Mouse (Mus musculus): ENCODE data around the gene Gdf2. TPM values are rescaled to one million over a fixed set of nuclear protein-coding genes. Genes with fewer than 3 reads are reported as not detected.

Gdf2 gene
- polyA plus RNA-seq, 1 experiment: 0.04 TPM

DNA sequence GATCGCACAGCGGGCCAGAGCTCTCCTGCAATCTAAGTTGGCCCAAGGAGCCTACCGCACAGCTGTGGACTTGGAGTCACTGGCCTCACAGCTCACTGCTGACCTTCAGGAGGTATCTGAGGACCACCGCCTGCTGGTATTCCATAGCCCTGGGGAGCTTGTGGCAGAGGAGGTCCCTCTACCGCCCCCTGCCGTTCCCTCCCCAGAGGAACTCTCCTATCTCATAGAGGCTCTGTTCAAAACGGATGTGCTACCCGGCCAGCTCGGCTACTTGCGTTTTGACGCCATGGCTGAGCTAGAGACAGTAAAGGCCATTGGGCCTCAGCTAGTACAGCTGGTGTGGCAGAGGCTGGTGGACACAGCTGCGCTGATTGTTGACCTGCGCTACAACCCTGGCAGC, 15.2 kb downstream of the Gdf2 start:
- DNase-seq (ENCODE audit: low read depth): no peak

DNA sequence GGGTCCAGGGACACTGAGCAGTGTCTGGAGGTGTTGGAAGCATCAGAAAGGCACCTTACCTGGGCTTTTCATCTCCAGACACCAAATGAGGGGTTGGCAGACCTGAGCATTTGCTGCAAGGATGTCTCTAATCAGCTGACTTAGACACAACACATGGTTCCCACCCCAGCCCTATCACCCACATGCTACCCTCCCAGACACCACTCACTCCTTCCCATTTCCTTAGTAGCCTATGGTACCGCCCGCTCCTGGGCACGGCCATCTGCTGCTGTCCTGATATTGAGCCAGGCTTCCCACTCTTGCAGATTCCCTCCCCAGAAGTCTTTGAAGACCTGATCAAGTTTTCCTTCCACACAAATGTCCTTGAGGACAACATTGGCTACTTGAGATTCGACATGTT, 17.3 kb downstream of the Gdf2 start:
- DNase-seq (ENCODE audit: low read depth): no peak

DNA sequence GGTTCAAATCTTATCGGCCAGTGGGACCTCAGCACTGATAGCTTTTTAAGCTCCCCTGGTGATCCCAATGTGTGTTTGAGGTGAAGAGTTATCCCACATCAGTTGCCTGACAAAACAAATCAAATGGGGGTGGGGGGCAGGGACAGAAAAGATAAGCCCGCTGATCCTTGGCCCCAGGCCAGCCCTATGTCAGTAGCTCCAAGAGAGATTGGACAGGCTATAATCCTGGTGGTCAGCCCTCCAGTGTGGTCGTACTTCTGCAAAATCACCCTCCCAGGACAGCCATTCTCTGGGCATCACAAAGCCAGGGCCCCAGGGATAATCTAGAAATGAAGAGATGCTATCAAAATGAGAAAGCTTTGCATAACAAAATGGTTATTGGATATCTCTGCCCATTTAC, 18.0 kb downstream of the Gdf2 start:
- no peak for DNase-seq (ENCODE audit: low read depth)

DNA sequence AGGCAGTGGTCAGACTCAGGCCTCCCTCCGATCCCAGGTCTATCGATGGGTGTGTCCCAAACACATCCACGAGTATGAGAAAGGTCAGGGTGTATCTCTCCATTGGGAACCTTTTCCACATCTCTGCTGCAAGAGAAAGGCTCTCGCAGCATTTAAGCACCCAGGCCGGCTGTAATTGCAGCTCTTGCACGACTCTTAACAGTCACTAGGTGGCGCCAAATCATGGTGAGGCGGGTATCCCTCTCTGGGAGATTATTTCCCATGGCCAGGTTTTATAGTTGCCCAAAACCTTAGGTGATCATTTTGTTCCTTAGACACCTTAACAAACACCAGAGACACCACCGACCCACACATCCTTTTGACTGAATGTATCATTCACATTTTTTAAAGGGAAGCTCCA, 18.5 kb downstream of the Gdf2 start:
- DNase-seq (ENCODE audit: low read depth): peak; percentile 4

DNA sequence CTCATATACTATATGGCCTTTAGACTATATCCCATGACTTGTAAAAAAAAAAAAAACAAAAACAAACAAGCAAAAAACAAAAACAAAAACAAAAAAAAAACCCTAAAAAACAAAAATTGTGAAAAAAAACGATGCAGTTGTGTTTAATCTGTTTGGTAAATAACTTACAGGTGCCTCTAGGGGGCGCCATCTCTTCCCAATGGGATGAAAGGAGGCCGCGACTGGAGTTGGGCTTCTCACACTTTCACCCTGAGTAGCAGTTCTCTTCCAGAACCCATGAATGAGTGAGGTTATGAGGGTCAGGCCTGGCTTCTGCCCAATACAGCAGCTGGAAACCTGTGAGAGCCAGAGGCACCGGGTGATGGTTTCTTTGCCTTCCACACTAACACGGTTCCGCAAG, 24.8 kb downstream of the Gdf2 start:
- no peak for DNase-seq (ENCODE audit: low read depth)

DNA sequence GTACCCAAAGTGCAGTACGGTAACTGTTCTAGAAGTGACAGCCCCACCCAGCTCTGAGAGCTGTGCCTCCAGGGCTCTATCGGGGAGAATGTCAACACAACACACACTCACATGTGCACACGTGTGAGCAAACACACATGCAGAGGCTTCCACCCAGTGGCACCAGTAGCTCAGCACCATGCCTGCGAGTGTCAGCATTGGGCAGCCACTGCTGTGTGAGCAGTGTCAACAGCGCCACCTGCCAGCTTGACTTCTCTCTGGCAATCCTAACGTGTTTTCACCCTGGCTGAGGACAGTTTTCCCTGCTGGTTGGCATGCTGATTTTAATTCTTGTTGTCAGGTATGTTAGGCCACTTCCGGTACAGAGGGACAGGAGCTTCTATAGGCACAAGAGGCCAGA, 31.8 kb downstream of the Gdf2 start:
- no peak for DNase-seq (ENCODE audit: low read depth)

DNA sequence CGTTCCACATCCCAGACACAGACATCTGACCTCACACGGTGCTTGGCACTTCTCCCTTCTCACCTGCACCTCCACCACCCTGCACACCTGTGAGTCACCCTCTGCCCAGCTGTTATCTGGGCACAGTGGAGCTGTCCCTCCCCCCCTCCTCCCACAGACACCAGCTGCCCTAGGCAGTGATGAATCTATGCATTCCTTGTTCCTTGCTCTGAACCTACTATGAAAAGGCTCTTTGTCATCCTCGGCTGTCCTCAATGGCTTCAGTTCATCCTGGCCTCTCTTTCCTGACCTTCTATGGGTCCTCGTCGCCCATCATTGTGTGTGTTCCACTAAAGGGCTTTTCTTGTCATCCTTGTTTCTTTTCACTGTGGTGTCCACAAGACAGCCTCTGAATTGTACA, 33.9 kb downstream of the Gdf2 start:
- DNase-seq (ENCODE audit: low read depth): peak; percentile 6

DNA sequence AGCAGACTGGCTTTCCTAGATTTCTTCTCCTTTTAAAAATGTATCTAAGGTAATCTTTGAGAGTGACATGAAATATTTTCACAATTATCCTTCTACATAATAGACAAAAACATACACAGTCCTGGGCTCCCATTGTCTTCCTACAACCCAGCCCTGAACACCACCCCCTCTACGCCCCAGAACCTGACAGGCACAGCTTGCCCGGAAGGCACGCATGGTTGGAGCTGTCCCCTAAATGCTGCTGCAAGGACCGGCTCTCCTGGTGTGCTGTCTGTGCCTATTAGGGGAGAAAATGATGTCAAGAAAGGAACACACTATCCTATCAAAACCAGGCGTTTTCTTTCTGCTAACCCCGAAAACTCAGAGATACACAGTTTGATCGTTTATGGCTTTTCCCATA, 36.9 kb downstream of the Gdf2 start:
- no peak for DNase-seq (ENCODE audit: low read depth)

DNA sequence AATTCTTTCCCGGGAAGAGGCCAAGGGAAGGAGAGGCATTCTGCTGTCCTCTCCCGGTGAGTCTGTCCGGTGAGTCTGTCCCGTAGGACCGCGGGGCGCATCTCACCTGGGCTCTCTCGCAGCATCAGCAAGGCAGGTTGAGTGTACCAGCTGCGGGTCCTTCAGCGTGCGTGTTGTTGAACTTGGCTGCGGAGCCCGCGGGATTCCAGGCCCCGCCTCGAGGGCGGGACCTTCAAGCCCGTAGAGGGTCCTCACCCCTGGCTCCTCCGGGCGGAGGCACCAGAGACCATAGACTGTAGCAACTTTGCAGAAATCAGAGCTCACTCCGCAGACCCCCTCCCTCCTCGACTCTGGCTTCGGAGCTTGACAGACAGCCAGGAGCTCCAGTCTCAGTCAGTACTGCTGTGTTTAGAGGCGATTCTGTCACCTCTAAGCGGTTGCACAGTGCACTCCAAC, 37.8 kb downstream of the Gdf2 start, which contains the start of gene Zfp488:
Gene Zfp488 (minus strand): TSS at position 161 of the 456 bp plus-strand sequence.
- no peak for DNase-seq (ENCODE audit: low read depth)

DNA sequence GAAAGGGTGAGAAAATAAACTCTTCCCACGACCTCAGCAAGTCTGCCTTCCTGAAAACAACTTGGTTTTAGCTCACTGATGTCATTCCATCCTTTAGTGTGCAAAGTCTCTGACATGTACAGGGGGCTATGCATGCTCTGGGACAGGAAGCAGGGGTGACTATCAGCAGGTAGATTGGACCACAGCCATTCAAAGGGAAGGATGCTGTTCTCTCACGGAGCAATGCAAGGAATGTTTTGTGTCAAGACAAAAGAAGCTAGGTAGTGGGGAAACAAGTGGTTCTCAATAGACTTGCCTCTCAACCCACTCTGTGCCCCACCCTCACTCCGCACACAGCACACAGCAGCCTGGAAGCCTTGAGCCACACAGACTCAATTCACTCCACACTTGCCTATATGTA, 48.4 kb downstream of the Gdf2 start:
- no peak for DNase-seq (ENCODE audit: low read depth)

DNA sequence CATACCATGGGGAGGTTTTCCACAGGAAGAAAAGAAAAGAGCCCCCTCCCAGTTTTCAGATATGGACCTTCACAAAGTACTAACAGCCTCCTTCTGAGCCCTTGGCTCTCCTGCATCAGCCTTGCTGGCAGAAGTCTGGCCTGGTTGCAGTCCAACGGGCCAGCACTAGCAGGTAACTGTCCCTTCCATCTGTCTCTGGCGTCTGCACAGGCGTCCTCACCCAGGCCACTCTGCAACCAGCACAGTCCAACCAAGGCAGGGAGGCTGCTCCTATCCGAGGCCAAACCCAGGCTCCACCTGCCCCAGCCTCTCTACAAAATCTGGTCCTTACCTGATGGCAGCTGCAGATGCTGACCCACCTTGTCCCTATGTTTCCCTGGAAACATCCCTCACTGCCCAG, 51.1 kb downstream of the Gdf2 start:
- DNase-seq (ENCODE audit: low read depth): no peak

DNA sequence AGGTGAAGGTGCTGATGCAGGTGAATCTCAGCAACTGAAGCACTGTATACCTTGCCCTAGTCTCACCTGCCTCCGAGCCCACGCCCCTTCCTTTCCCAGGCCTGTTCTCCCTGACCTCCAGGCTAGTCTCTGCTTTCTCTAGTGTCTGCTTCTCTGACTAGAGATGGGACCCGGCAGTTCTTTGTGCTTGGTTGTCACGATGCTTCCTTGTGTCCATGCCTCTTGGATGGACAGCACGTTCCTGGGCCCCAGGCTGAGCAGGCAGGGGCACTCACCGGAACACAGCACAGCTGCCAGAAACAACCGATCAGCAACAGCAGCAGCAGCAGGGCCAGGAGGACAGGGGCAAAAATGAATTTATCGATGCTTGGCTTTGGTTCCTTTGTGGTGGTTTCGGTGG, 52.2 kb downstream of the Gdf2 start:
- no peak for DNase-seq (ENCODE audit: low read depth)

DNA sequence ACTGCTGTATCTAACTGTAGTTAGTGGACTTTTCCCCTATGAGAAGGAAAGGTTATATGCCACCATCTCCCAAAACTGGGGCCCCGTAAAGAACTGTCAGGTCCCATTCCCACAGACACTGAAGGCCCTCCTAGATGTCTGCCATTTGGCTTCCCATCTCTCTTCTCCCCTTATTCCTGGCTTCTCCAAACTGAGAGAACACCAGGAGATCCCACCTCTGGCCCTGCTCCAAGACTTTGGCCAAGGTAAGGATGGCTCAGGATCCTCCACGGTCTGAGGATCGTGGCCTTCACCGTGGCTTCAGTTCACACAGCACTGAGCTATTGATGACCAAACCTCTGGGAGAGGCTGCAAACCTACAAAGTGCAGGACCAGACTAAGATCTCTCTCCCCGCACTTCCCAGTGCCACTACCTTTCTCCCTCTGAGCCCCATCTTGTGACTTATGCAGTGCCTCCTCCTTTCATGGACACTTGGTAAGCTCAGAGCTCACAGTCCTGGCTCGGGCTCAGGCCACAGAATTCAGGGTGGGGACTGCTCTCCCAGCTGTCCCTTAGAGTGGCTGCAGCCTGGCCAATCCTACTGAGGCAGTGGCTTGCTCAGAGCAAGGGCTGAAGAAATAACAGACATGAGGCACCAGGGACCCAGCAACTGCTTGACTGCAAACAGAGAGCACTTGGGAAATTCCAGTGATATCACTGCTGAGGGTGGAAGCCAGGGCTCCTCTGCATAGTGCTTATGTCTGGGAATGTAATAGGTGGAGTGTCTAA, 52.9 kb downstream of the Gdf2 start:
- no peak for DNase-seq (ENCODE audit: low read depth)

Other genes starting within 250 kb of the Gdf2 start
- 30.8 and 32.7 TPM in 2 replicates for gene Gdf10, start 17.5 kb upstream of the Gdf2 start, polyA plus RNA-seq (2012; rRNA removed)
- gene Rbp3, start 13.0 kb downstream of the Gdf2 start, polyA plus RNA-seq (2012; rRNA removed): not detected in 2 replicates
- 0.04 and 0.09 TPM in 2 replicates for gene Zfp488, start 37.7 kb downstream of the Gdf2 start, polyA plus RNA-seq (2012; rRNA removed)
- 0.13 TPM in 1 of 2 replicates, not detected in the other for gene Gm30083, start 74.1 kb downstream of the Gdf2 start, polyA plus RNA-seq (2012; rRNA removed)
- gene Gm5460, start 75.7 kb downstream of the Gdf2 start, polyA plus RNA-seq (2012; rRNA removed): 1.9 and 2.0 TPM in 2 replicates
- gene Antxrl, start 111.7 kb downstream of the Gdf2 start, polyA plus RNA-seq (2012; rRNA removed): 0.38 and 0.94 TPM in 2 replicates
- gene Anxa8, start 144.9 kb downstream of the Gdf2 start, polyA plus RNA-seq (2012; rRNA removed): 4.7 and 5.8 TPM in 2 replicates
- 0.11 and 0.53 TPM in 2 replicates for gene A630023A22Rik, start 161.7 kb downstream of the Gdf2 start, polyA plus RNA-seq (2012; rRNA removed)
- gene Npy4r, start 211.4 kb downstream of the Gdf2 start, polyA plus RNA-seq (2012; rRNA removed): 0.11 and 0.14 TPM in 2 replicates